Mouse (Mus musculus) E14TG2a.4 (cell line): ENCODE measurements around the gene Arhgef10l.

Experiments used
- CTCF ChIP-seq: conservative IDR thresholded peaks from 2 replicates; pipeline ENCODE4 v1.5.1; 2014; ENCODE audit warnings: low read length
- POU5F1 ChIP-seq: IDR thresholded peaks from 2 replicates; pipeline ENCODE4 v1.6.1; 2014; ENCODE audit warnings: low read length, borderline replicate concordance

- TF ChIP-seq CTCF, result no peak
- no peak for TF ChIP-seq POU5F1
Measured at GRCm38 (mm10) chr4:140661406-140662022, 4.3 kb downstream of the Arhgef10l start.
